Mouse (Mus musculus) kidney, postnatal 4 days (tissue): ENCODE measurements around the gene Adamtsl3.
A peak's percentile ranks its signal among the peaks of the same experiment; 100 is the strongest.

ENCODE experiments used
- DNase-seq, 2 experiments: peaks; one replicate each; pipeline ENCODE4 v3.0.0; 2021; ENCODE audit warnings: mixed read lengths in 2 of 2

The Adamtsl3 gene

GRCm38 (mm10) chr7:82335211-82336121 is at the start of gene Adamtsl3:
Gene Adamtsl3 (plus strand): TSS chr7:82335694.
- DNase-seq: peak; percentile 45 to 61

DNA sequence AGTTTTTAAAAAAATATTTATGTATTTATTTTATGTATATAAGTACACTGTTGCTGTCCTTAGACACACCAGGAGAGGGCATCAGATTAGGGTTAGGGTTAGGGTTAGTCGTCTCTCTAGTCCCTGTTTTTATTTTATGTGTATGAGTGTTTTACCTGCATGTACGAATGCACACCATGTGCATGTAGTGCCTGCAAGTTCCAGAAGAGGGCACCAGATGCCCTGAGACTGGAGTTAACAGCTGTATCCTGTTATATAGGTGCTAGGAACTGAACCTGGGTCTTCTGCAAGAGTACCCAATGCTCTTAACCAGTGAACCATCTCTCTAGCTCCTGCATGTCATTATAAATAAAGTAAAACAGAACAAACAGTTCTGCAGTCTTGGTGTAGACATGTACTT is 48.3 kb upstream of the Adamtsl3 start:
- peak; percentile 11 to 18 for DNase-seq

- no peak for DNase-seq
Observed at GRCm38 (mm10) chr7:82293441-82293840, 42.1 kb upstream of the Adamtsl3 start.

DNA sequence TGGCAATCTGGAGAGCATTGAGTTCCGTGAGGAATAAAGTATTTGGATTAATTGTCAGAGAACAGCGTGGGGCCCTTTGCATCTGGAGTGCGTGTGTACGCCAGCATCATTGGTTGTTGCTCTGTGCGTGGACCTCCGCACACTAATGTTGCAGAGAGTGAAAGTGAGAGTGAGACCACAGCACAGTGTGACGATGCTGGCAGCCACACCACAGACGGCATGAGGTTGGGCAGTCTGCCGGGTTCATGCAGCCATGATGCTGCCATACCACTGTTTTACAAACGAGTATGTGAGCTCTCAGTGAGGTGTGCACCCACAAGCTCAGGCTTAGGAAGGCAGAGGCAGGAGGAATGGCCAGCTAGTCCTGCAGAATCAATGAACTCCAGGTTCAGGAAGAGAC is 41.4 kb upstream of the Adamtsl3 start:
- DNase-seq: no peak

GRCm38 (mm10) chr7:82294611-82295010 is 40.9 kb upstream of the Adamtsl3 start:
- no peak for DNase-seq

- no peak for DNase-seq
Observed at GRCm38 (mm10) chr7:82308398-82308797, 27.1 kb upstream of the Adamtsl3 start.

GRCm38 (mm10) chr7:82318515-82318914 is 17.0 kb upstream of the Adamtsl3 start:
- DNase-seq: no peak

DNA sequence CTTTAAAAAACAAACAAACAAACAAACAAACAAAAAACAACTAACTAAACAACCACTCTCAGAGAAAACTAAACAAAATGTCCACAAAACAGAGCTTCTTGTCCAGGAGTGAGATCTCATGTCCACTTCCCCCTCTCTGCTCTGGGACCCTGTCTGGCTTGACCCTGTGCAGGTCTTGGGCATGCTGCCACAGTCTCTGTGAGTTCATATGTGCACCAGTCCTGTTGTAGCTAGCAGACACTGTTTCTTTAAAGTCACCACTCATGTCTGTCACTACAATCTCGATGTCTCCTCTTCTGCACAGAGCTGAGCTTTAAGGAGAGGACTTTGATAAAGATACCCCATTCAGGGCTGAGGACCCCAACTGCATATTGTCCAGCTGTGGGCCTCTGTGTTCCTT is 8.9 kb upstream of the Adamtsl3 start:
- no peak for DNase-seq

- no peak for DNase-seq
Observed at GRCm38 (mm10) chr7:82327201-82327600, 8.3 kb upstream of the Adamtsl3 start.

DNA sequence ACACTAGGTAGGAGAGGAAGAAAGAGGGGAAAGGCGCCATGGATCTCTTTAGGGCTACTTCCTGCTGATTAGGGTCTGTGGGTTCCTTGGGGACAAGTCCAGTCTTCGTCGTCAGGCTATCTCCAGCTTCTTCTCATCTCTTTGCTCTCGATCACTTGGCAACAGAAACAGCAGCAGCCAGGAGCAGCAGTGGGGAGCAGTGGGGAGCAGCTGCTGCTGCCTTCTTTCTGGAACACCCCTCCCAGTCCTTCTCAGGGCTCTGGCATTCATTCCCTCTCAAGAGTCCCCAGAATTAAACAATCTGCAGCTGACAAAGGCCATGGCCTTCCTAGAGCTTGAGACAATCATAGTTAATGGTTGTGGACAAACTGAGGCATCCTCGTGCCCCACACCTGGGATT is 7.6 kb upstream of the Adamtsl3 start:
- no peak for DNase-seq

DNA sequence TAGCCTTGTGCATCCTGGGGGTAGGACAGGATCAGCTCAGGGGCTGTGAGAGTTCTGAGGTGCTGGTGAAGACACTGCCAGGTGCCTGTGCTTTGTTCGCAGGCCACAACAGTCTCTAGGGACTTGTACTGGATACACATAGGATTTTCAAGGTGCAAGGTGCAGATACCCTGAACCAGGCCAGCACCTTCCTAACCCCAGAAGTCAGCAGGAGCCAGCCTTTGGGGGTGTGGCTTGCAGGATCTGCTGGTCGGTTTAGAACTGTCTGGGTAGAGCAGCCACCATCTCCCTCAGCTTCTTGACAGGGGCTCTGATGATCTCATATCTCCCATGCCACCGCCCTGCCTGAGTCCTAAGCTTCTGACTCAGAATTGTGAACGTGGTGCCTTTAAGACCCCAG is 5.7 kb upstream of the Adamtsl3 start:
- DNase-seq: no peak

DNA sequence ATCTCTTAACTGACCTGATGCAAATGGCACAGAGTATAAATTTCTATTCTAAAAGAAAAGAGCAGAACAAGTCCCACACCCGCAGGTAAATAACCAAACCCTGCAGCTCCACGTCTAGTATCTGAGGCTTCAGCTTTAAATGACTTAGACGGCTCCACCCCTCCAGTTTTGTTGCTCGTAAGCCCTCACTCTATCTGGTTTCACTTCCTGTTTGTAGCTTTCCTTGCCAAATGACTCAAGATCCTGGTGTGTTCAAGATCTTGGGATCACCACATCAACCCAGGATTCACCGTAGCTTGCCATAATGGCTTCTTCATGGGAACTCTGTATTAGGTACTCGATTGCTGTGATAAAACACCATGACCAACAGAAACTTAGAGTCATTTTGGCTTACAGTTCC is 4.6 kb upstream of the Adamtsl3 start:
- no peak for DNase-seq

DNA sequence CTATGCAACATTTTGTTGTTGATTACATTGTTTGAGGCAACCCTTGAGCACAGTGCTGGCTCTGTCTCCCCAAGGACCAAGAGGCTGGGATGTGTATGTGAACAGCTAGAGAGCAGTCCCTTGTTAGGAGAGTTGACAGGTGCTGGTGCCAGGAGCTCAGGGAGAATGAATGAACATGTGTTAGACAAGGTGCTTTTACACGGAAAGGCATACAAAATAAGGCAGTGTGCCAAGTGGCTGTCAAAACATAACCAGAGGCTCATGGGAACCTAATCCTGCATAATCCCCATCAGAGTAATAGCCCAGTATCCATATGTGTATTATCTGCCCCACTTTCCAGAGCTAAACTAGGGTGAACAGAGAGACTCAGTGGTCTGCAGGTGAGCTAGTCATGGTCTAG is 1.5 kb upstream of the Adamtsl3 start:
- no peak for DNase-seq

GRCm38 (mm10) chr7:82336132-82336531 is 638 bp downstream of the Adamtsl3 start:
- peak; percentile 55 to 65 for DNase-seq

DNA sequence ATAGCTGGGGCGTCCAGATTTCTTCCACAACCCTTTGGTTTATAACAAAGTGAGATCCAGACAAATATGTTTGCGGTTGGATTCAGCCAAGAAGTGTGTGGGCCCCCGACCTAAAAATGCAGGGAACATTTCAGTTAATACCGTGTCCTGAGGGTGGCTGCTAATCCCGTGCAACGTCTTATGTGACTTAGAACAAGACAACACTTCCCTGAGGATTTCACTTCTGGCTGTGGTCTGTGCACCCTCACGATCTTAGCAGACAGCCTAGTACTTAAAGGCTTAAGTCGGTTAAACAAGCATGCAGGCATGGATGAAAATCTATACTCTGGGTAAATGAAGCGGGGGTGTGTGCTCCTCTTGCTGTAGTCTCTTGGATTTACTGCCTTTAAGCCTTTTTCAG is 2.6 kb downstream of the Adamtsl3 start:
- no peak for DNase-seq

GRCm38 (mm10) chr7:82338532-82338931 is 3.0 kb downstream of the Adamtsl3 start:
- DNase-seq: no peak

- no peak for DNase-seq
Observed at GRCm38 (mm10) chr7:82339214-82339613, 3.7 kb downstream of the Adamtsl3 start.

DNA sequence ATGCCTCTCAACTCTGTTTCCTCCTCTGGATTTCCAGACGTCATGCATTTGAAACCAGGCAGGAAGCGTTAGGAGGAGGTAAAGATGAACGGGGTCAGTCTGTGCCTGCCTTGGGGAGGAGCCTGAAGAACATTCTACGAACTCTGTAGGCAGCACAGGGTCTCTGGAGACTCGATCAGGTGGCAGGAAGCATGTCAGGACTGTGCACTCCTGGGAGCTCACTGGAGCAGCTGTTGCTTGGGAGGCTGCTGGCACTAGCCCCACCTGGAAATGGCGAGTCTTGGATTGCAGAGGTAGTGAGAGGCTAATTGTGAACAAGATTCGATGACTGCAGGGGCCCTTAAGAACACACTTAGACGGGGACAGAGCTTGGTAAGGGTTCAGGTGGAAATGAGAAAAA is 6.0 kb downstream of the Adamtsl3 start:
- DNase-seq: no peak

DNA sequence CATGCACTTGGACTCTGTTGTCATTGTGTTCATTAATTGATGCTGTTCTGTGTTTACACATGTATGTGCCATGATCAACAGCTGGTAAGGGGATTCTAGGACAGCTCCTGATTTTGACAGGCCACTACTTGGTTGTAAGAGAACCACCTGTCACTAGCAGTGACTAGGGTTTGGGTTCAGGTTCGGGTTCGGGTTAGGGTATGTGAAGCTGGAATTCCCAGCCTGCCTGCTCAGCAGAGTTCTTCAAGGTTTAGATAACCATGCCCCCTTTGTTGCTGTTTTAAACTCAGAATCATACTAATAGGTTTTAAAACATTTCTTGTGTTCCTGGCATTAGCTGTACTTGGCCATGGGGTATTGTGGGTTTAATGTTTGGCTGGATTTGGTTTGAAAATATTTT is 11.2 kb downstream of the Adamtsl3 start:
- no peak for DNase-seq

DNA sequence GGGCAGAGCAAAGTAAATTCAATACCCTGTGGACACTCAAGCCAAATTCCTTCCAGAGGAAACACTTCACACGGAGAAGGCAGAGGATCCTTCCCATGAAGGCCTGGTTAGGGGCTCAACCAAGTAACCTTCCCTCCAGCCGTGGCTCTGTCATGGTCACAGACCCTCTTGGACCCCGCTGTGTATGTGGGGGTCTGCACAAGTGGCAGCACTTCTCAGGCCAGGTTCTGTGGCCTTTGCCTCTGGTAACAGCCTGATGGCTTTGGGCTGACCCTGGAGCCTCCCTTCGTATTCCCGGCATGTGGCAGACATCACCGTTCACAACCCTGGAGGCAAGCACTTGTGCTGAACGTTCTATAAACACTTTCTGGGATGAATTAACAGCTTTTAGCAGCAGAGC is 14.3 kb downstream of the Adamtsl3 start:
- DNase-seq: no peak

DNA sequence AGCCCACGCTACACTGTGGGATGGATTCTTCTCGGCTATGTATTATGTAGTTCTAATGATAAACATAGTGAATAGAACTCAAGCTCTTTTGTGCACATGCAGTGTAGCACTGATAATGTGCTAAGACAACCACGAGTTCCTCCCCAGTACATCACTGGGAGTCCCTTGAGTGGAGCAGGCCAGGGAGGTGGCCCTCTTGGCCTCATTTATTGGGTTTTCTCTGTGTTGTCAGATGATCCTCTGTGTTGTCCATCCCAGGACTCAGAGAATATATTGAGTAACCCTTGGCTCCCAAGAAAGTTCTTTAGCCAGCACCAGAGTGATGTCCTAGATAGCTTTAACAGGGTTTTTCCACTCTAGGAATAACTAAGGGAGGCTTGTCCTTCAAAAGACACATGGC is 14.9 kb downstream of the Adamtsl3 start:
- no peak for DNase-seq

- DNase-seq: no peak
Observed at GRCm38 (mm10) chr7:82359146-82359545, 23.7 kb downstream of the Adamtsl3 start.

DNA sequence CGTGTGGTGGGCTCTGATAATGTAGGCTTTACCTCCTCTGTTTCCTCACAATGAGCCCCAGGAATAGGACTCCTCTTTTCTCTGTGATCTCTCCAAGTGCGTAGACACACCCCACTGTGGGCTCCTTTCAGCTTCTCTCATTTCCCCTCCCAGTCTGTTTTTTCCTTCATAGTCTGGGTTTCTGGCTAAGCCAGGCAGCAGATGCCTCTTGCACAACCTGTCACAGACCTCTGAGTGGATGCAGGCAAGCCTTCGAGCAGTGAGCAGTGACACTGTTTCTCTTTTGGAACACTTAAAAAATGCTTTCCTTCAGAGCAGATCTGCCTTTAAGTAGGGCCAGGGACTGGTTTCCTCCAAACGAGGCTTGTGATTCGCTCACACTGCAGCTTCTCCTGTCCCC is 24.2 kb downstream of the Adamtsl3 start:
- DNase-seq: no peak

- DNase-seq: no peak
Observed at GRCm38 (mm10) chr7:82360186-82360585, 24.7 kb downstream of the Adamtsl3 start.

DNA sequence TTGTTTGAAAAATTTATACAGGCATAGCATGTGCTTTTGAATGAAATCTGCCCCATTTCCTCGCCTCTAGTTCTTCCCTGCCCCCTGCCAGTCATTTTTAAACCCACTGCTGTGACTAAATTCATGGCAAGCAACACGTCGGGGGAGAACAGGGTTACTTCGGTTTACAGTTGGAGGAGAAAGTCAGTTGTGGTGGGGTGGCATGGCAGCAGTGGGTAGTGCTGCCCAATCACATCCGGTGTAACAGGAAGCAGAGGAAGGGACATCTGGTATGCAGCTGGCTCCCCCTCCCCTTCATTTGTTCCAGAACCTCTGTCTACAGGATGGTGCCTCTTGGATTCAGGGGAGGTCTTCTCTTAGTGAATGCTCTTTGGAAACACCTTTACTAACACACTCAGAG is 25.6 kb downstream of the Adamtsl3 start:
- no peak for DNase-seq
